Mouse (Mus musculus): ENCODE results near the gene Mphosph9. TPM values are rescaled to one million over a fixed set of nuclear protein-coding genes. Genes with fewer than 3 reads are reported as not detected.
A peak's percentile ranks its signal among the peaks of the same experiment; 100 is the strongest.

Gene Mphosph9
- polyA plus RNA-seq, 1 experiment from 2014 or later, result 3.0 TPM

DNA sequence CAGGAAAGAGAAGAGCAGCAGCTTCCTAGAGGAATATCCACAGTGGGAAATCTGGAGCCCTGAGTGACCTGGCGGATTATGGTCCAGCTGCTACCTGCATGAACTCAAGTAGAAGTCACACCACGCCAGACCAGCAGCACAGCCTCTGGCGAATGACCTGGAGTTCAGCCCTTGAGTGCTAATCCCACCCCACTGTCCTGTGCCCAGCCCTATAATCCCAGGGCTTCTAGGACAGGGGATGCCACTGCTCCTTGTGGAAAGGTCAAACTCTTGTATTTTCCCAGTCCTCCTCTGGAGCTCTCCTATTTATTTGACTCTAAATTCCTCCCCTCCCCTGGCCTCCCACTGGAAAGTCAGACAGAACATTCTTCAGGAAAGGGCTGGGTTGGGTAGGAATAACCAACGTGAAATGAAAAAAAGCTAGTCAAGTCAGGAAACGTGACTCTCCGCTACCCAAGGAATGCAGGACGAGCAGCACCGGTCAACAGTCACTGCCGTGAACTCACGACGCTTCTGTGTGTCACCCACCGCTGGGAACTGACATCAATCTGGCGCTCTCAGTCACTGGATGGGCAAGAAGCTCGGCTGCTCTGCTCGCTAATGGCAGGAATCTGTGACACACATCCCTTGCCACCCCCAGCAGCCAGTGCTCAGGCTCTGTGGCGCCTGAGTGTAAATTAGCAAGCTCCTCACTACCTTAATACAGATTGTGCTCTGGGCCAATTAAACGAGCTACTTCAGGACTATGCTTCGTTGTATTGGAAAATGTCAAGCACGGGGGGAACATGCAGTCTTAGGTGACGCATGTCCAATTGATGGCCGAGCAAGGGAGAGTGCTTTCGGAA lies 86.7 kb downstream of the Mphosph9 start:
- Histone ChIP-seq H3K4me2 (ENCODE audit: low read depth, low read length) (no peak overlapping the region), H3K4me1 (ENCODE audit: insufficient read depth) (peaks cover 50% of the 10 kb centered on the region), H3K36me3 (replicated peaks; ENCODE audit: insufficient read depth, low read length) (peaks cover 3% of the 10 kb centered on the region; the same call in 1 of the 2 replicates), H3K9me3 (ENCODE audit: low read length) (no peaks in the 10 kb centered on the region), H3K27ac (ENCODE audit: low read depth) (peak overlapping the region; percentile 29; the same call in 1 of the 2 replicates), H3K4me3 (ENCODE audit: low read depth, low read length) (no peak overlapping the region), H3K27me3 (ENCODE audit: insufficient read depth, low read length) (no peaks in the 10 kb centered on the region), H3K9ac (replicated peaks) (no peak overlapping the region)
- ATAC-seq (peak; percentile 16; the same call in 1 of the 2 replicates), DNase-seq (no peak)
- 54% methylated on average over 22 of the region's 22 CpGs for WGBS (ENCODE audit: insufficient replicate concordance)
- TF ChIP-seq CTCF (IDR thresholded peaks at IDR 0.05; ENCODE audit: low read depth) (no peak), EP300 (IDR thresholded peaks at IDR 0.05; ENCODE audit: low read depth) (no peak)

DNA sequence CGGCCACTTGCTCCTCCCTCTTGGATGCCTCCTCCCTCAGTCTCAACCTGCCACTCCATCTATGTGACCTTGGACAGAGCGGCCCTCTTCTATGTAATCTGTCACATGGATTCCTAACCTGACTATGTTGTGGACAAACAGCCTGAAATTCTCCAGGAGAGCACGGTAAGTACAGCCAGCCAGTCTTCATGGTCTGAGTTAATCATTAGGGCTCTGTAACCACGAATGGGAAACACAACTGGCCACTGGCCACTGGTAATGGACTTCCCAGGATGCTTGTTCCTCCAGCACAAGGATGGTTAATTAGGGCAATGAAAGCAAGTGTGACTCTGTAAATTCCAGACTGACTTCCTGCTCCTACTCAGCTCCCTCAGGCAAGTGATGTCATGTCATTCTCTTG lies 91.6 kb downstream of the Mphosph9 start:
- Histone ChIP-seq H3K9me3 (ENCODE audit: low read length) (no peaks in the 10 kb centered on the region), H3K4me3 (ENCODE audit: low read depth, low read length) (no peak overlapping the region), H3K27me3 (ENCODE audit: insufficient read depth, low read length) (no peaks in the 10 kb centered on the region), H3K36me3 (replicated peaks; ENCODE audit: insufficient read depth, low read length) (no peaks in the 10 kb centered on the region), H3K4me1 (ENCODE audit: insufficient read depth) (peaks cover 74% of the 10 kb centered on the region), H3K4me2 (ENCODE audit: low read depth, low read length) (no peak overlapping the region), H3K27ac (ENCODE audit: low read depth) (peak overlapping the region; percentile 95), H3K9ac (replicated peaks) (no peak overlapping the region; the same call in 1 of the 2 replicates)
- DNase-seq (no peak), ATAC-seq (peak; percentile 81)
- 63% methylated on average over 4 of the region's 4 CpGs for WGBS (ENCODE audit: insufficient replicate concordance)
- TF ChIP-seq EP300 (IDR thresholded peaks at IDR 0.05; ENCODE audit: low read depth), result peak; percentile 68
- TF ChIP-seq CTCF (IDR thresholded peaks at IDR 0.05; ENCODE audit: low read depth), result no peak

DNA sequence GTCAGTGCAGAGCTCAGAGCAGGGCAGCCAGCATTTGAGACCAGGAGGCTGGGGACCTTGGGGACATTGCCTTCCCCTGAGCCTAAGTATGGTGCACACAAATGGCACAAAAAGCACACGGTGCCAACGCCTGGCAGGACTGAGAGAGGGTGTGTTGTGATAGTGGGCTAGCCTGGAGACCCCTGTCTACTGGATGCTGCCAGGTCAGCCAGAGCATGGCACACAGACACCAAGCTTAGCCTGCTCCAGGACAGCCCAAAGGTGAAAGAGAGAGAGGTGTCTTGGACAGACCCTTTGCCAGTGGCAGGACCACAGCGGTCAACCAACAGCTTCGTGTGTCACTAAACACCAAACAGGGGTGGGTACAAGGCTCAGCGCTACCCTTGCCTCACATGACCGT lies 93.0 kb downstream of the Mphosph9 start:
- TF ChIP-seq CTCF (IDR thresholded peaks at IDR 0.05; ENCODE audit: low read depth) (no peak), EP300 (IDR thresholded peaks at IDR 0.05; ENCODE audit: low read depth) (no peak)
- Histone ChIP-seq H3K4me3 (ENCODE audit: low read depth, low read length) (no peak overlapping the region), H3K27ac (ENCODE audit: low read depth) (peak overlapping the region; percentile 95), H3K4me2 (ENCODE audit: low read depth, low read length) (no peak overlapping the region), H3K9ac (replicated peaks) (peak overlapping the region; percentile 42; the same call in 1 of the 2 replicates), H3K4me1 (ENCODE audit: insufficient read depth) (peaks cover 71% of the 10 kb centered on the region), H3K27me3 (ENCODE audit: insufficient read depth, low read length) (no peaks in the 10 kb centered on the region), H3K9me3 (ENCODE audit: low read length) (no peaks in the 10 kb centered on the region), H3K36me3 (replicated peaks; ENCODE audit: insufficient read depth, low read length) (no peaks in the 10 kb centered on the region)
- 86% methylated on average over 6 of the region's 6 CpGs for WGBS (ENCODE audit: insufficient replicate concordance)
- DNase-seq (no peak), ATAC-seq (no peak)

DNA sequence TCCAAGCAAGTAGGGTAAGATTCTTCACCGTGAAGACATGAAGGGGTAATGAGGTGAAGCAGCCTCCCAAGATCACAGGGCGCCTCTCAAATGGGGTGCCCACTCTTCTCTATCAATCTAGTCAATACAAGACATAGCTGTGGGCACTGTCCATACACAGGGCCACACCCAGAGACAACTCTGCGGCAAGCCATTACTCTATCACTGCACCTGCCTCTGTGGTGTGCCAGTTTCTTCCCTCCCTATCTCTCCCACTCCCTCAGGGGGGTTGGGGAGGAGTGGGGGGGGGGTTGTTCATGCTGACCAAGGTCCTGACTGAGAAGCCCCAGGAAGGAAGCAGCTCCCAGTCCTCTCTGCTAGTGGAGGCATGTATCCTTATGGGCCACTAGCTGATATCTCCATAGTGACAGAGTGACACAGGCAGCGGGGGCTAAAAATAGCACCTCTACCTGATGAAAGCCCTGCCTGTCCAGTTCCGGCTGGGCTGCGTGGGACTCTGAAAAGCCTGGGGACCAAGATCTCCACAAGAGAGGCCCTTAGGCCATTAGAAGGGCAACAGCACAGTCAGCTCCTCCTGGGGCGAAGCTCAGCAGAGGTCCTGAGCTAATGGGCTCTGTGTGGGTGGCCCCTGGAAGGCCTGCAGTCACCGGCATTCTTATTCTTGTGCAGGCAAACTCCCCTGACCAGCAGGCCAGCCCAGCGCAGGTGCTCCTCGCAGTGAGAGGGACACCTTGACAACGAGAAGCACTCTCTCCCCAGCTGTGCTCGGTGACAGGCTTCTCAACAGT lies 93.7 kb downstream of the Mphosph9 start:
- DNase-seq, result no peak
- TF ChIP-seq CTCF (IDR thresholded peaks at IDR 0.05; ENCODE audit: low read depth) (no peak), EP300 (IDR thresholded peaks at IDR 0.05; ENCODE audit: low read depth) (no peak)
- H3K9ac ChIP-seq (replicated peaks), result peak overlapping the region; percentile 42; the same call in 1 of the 2 replicates

DNA sequence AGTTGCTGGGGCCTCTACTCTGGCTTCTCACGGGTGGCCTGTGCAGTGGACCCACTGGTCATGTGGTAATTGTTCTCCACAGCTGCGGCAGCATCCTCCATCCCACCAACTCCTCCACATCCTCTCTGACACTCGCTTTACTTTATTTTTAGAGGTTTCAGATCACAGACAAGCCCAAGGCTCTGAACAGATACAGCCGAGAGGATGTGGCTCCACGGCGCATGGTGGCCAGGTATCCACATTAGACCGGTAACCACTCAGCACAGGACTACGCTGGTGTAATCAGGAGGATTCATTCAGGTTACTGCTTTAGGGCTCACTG lies 94.7 kb downstream of the Mphosph9 start:
- WGBS (ENCODE audit: insufficient replicate concordance), result 60% methylated on average over 8 of the region's 8 CpGs
- H3K27me3 ChIP-seq (ENCODE audit: insufficient read depth, low read length), result no peaks in the 10 kb centered on the region
- DNase-seq, result no peak
- H3K4me3 ChIP-seq (ENCODE audit: low read depth, low read length), result no peak overlapping the region
- no peaks in the 10 kb centered on the region for H3K36me3 ChIP-seq (replicated peaks; ENCODE audit: insufficient read depth, low read length)
- H3K4me2 ChIP-seq (ENCODE audit: low read depth, low read length), result 0 out of 2 replicates have a peak overlapping the region, but pooled peaks have one; percentile 29
- no peak for TF ChIP-seq CTCF (IDR thresholded peaks at IDR 0.05; ENCODE audit: low read depth)
- no peak for TF ChIP-seq EP300 (IDR thresholded peaks at IDR 0.05; ENCODE audit: low read depth)
- no peaks in the 10 kb centered on the region for H3K9me3 ChIP-seq (ENCODE audit: low read length)
- H3K9ac ChIP-seq (replicated peaks), result peak overlapping the region; percentile 45
- H3K4me1 ChIP-seq (ENCODE audit: insufficient read depth), result peaks cover 69% of the 10 kb centered on the region
- ATAC-seq, result no peak
- H3K27ac ChIP-seq (ENCODE audit: low read depth), result peak overlapping the region; percentile 95

More for the DNA sequence above, 93.7 kb downstream of the Mphosph9 start:
- Histone ChIP-seq H3K9me3 (ENCODE audit: low read length) (no peaks in the 10 kb centered on the region), H3K4me3 (ENCODE audit: low read depth, low read length) (no peak overlapping the region), H3K4me1 (ENCODE audit: insufficient read depth) (peaks cover 74% of the 10 kb centered on the region), H3K27ac (ENCODE audit: low read depth) (peak overlapping the region; percentile 95), H3K4me2 (ENCODE audit: low read depth, low read length) (no peak overlapping the region), H3K36me3 (replicated peaks; ENCODE audit: insufficient read depth, low read length) (no peaks in the 10 kb centered on the region), H3K27me3 (ENCODE audit: insufficient read depth, low read length) (no peaks in the 10 kb centered on the region)
- WGBS (ENCODE audit: insufficient replicate concordance), result 54% methylated on average over 12 of the region's 12 CpGs
- ATAC-seq, result no peak

Data from liver, postnatal 0 days (tissue).